Mouse (Mus musculus): ENCODE data around the gene Dgkg. TPM values are rescaled to one million over a fixed set of nuclear protein-coding genes. Genes with fewer than 3 reads are reported as not detected.

Dgkg gene
- polyA plus RNA-seq, 1 experiment = 0.40 TPM

GRCm38 (mm10) chr16:22499447-22499846, 157.6 kb downstream of the Dgkg start:
- WGBS = 83% methylated on average over 3 of the region's 3 CpGs
- TF ChIP-seq POLR2A (IDR thresholded peaks at IDR 0.05; ENCODE audit: low read depth, low read length) (no peak), CTCF (IDR thresholded peaks at IDR 0.05; ENCODE audit: extremely low read depth, insufficient read depth, insufficient read length, insufficient replicate concordance) (no peak)
- Histone ChIP-seq H3K27ac (ENCODE audit: insufficient read depth, low read length) (no peak overlapping the region), H3K4me3 (ENCODE audit: extremely low read depth, insufficient read depth, insufficient read length) (no peak overlapping the region), H3K4me1 (ENCODE audit: control insufficient read depth, insufficient read depth, insufficient read length) (peaks cover 6% of the 10 kb centered on the region; the same call in 1 of the 2 replicates), H3K27me3 (ENCODE audit: control insufficient read depth, insufficient read depth, low read length) (no peaks in the 10 kb centered on the region), H3K36me3 (ENCODE audit: control insufficient read depth, insufficient read depth, low read length) (no peaks in the 10 kb centered on the region)
- no peak for DNase-seq (ENCODE audit: low read depth in 1 of 2, low spot score in 2 of 2)

DNA sequence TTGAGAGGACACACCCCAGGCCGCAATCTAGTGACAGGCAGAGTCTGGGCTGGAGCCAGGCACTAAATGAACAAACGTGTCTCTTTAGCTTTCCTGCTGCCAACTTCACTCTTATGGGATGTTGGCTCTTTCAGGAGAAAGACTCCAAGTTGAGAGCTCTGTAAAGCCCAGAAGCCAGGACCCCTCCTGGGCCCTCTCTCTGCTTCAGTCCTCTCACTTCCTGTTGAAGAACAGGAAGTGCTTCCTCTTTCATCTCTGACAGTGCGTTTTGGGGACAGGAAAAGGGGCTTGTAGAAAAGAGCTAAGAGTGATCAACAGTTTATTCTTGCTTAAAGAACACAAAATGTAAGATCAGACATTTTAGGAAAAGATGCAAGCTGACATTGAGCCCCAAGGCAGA, 159.0 kb downstream of the Dgkg start:
- Histone ChIP-seq H3K4me1 (ENCODE audit: control insufficient read depth, insufficient read depth, insufficient read length) (peaks cover 6% of the 10 kb centered on the region; the same call in 1 of the 2 replicates), H3K4me3 (ENCODE audit: extremely low read depth, insufficient read depth, insufficient read length) (no peak overlapping the region), H3K36me3 (ENCODE audit: control insufficient read depth, insufficient read depth, low read length) (no peaks in the 10 kb centered on the region), H3K27ac (ENCODE audit: insufficient read depth, low read length) (no peak overlapping the region), H3K27me3 (ENCODE audit: control insufficient read depth, insufficient read depth, low read length) (no peaks in the 10 kb centered on the region)
- no peak for DNase-seq (ENCODE audit: low read depth in 1 of 2, low spot score in 2 of 2)
- no peak for TF ChIP-seq CTCF (IDR thresholded peaks at IDR 0.05; ENCODE audit: extremely low read depth, insufficient read depth, insufficient read length, insufficient replicate concordance)
- no peak for TF ChIP-seq POLR2A (IDR thresholded peaks at IDR 0.05; ENCODE audit: low read depth, low read length)
- WGBS = 40% methylated on average over 3 of the region's 3 CpGs

DNA sequence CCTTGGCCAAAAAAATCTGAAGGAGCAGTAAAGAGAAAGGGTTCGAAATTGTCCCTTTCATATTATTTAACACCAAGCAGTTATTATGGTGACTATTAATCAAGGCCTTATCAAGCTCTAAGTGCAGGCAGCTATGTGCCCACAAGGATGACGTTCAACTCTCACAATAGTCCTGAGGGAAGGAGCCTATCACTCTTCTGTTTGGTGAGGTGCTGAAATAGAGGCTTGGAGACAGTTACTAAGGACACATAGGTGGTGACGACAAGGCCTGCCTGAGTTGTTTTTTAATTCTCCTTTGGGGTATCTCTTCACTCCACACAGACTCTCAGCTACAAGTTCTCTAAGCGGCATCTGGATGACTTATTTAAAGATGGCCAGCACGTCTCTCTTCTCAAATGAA, 161.8 kb downstream of the Dgkg start:
- no peak for TF ChIP-seq CTCF (IDR thresholded peaks at IDR 0.05; ENCODE audit: extremely low read depth, insufficient read depth, insufficient read length, insufficient replicate concordance)
- no peak for TF ChIP-seq POLR2A (IDR thresholded peaks at IDR 0.05; ENCODE audit: low read depth, low read length)

DNA sequence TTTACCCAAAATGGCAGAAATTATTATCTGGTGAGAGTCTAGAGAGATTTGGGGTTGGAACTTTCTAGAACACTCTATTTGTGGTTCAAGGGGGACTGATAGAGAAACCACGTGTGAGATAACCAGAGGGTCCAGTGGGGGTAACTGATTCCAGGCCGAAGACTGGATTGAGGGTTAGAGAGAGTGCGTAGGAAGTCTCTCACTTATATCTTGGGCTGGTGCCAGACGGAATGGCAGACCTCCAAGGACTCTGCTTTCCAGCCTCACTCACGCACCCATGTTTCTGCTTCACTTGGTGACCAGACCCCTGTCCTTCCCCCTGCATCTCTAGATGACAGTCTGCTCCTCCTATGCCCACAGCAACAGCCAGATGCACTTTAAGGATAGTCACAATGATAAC, 162.2 kb downstream of the Dgkg start:
- H3K4me1 ChIP-seq (ENCODE audit: control insufficient read depth, insufficient read depth, insufficient read length) = peaks cover 6% of the 10 kb centered on the region; the same call in 1 of the 2 replicates
- 81% methylated on average over 5 of the region's 5 CpGs for WGBS
- DNase-seq (ENCODE audit: low read depth in 1 of 2, low spot score in 2 of 2) = no peak
- no peak overlapping the region for H3K4me3 ChIP-seq (ENCODE audit: extremely low read depth, insufficient read depth, insufficient read length)
- no peaks in the 10 kb centered on the region for H3K36me3 ChIP-seq (ENCODE audit: control insufficient read depth, insufficient read depth, low read length)
- no peak overlapping the region for H3K27ac ChIP-seq (ENCODE audit: insufficient read depth, low read length)
- H3K27me3 ChIP-seq (ENCODE audit: control insufficient read depth, insufficient read depth, low read length) = no peaks in the 10 kb centered on the region
- no peak for TF ChIP-seq POLR2A (IDR thresholded peaks at IDR 0.05; ENCODE audit: low read depth, low read length)
- no peak for TF ChIP-seq CTCF (IDR thresholded peaks at IDR 0.05; ENCODE audit: extremely low read depth, insufficient read depth, insufficient read length, insufficient replicate concordance)

More for the DNA sequence above, 161.8 kb downstream of the Dgkg start:
- H3K27me3 ChIP-seq (ENCODE audit: control insufficient read depth, insufficient read depth, low read length) = no peaks in the 10 kb centered on the region
- H3K27ac ChIP-seq (ENCODE audit: insufficient read depth, low read length) = no peak overlapping the region
- H3K4me1 ChIP-seq (ENCODE audit: control insufficient read depth, insufficient read depth, insufficient read length) = peaks cover 6% of the 10 kb centered on the region; the same call in 1 of the 2 replicates
- H3K4me3 ChIP-seq (ENCODE audit: extremely low read depth, insufficient read depth, insufficient read length) = no peak overlapping the region
- H3K36me3 ChIP-seq (ENCODE audit: control insufficient read depth, insufficient read depth, low read length) = no peaks in the 10 kb centered on the region
- no peak for DNase-seq (ENCODE audit: low read depth in 1 of 2, low spot score in 2 of 2)
- WGBS = 87% methylated on average over 5 of the region's 5 CpGs

DNA sequence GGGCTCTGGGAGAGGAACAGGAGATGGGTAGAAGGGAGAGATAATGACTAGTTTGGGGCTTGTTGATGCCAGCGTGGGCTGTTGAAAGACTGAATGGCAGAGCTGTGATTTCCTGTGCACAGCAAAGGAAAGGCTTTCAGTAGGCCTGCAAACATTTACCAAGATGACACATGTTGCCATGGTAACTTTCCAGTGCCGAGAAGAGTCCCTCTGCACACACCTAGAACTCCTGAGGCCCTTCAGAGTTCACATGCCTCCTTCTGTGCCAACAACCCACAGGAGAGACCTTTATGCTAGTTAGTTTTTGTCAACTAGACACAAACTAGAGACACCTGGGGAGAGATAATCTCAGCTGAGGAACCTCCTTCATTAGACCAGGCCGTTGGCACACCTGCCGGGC, 163.6 kb downstream of the Dgkg start:
- H3K27ac ChIP-seq (ENCODE audit: insufficient read depth, low read length) = no peak overlapping the region
- TF ChIP-seq POLR2A (IDR thresholded peaks at IDR 0.05; ENCODE audit: low read depth, low read length) = no peak
- no peak for TF ChIP-seq CTCF (IDR thresholded peaks at IDR 0.05; ENCODE audit: extremely low read depth, insufficient read depth, insufficient read length, insufficient replicate concordance)
- H3K36me3 ChIP-seq (ENCODE audit: control insufficient read depth, insufficient read depth, low read length) = no peaks in the 10 kb centered on the region
- peak in 1 of 2 experiments; percentile 22 for DNase-seq (ENCODE audit: low read depth in 1 of 2, low spot score in 2 of 2)
- H3K4me1 ChIP-seq (ENCODE audit: control insufficient read depth, insufficient read depth, insufficient read length) = peaks cover 6% of the 10 kb centered on the region; the same call in 1 of the 2 replicates
- no peaks in the 10 kb centered on the region for H3K27me3 ChIP-seq (ENCODE audit: control insufficient read depth, insufficient read depth, low read length)
- WGBS = 85% methylated on average over 4 of the region's 4 CpGs
- H3K4me3 ChIP-seq (ENCODE audit: extremely low read depth, insufficient read depth, insufficient read length) = no peak overlapping the region

DNA sequence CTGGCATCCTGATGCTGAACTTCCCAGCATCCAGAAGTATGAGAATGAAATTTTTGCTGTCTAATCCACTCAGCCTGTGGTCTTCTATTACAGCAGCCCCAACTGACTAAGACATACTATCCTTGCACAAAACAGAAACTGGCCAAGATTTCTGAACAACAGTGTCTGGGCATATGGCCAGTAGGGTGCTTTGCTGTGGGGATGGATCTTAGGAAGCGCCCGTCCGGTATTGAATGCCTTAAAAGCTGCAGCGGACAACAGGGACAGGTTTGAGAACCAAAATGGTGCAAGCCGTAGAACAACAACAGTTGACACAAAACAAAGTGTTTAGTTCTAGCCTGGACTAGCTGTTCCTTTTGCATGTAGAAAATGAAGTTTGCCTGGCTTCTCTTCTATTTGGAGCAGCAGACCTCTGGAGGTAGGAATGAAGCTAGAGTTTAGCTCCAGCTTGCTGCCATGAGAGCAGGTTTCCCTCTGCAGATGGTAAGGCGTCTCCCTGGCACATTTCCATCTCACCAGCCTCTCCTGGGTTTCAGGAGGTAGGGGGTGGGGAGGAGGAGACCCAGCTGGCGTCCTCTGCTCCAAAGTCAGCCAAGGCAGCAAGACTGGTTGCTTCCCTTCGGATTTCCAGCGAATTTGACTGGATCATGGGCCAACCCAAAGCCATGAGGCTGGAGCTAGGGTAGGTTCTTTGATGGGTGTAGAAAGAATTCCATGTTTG, 165.4 kb downstream of the Dgkg start:
- WGBS = 89% methylated on average over 9 of the region's 9 CpGs
- Histone ChIP-seq H3K4me1 (ENCODE audit: control insufficient read depth, insufficient read depth, insufficient read length) (no peaks in the 10 kb centered on the region), H3K27ac (ENCODE audit: insufficient read depth, low read length) (no peak overlapping the region), H3K36me3 (ENCODE audit: control insufficient read depth, insufficient read depth, low read length) (no peaks in the 10 kb centered on the region), H3K27me3 (ENCODE audit: control insufficient read depth, insufficient read depth, low read length) (no peaks in the 10 kb centered on the region), H3K4me3 (ENCODE audit: extremely low read depth, insufficient read depth, insufficient read length) (no peak overlapping the region)
- TF ChIP-seq CTCF (IDR thresholded peaks at IDR 0.05; ENCODE audit: extremely low read depth, insufficient read depth, insufficient read length, insufficient replicate concordance) = no peak
- TF ChIP-seq POLR2A (IDR thresholded peaks at IDR 0.05; ENCODE audit: low read depth, low read length) = no peak
- no peak for DNase-seq (ENCODE audit: low read depth in 1 of 2, low spot score in 2 of 2)

GRCm38 (mm10) chr16:22483900-22484299, 173.1 kb downstream of the Dgkg start:
- Histone ChIP-seq H3K4me3 (ENCODE audit: extremely low read depth, insufficient read depth, insufficient read length) (no peak overlapping the region), H3K27ac (ENCODE audit: insufficient read depth, low read length) (no peak overlapping the region), H3K27me3 (ENCODE audit: control insufficient read depth, insufficient read depth, low read length) (no peaks in the 10 kb centered on the region), H3K4me1 (ENCODE audit: control insufficient read depth, insufficient read depth, insufficient read length) (no peaks in the 10 kb centered on the region), H3K36me3 (ENCODE audit: control insufficient read depth, insufficient read depth, low read length) (no peaks in the 10 kb centered on the region)
- 94% methylated on average over 1 of the region's 1 CpGs for WGBS
- no peak for DNase-seq (ENCODE audit: low read depth in 1 of 2, low spot score in 2 of 2)
- TF ChIP-seq POLR2A (IDR thresholded peaks at IDR 0.05; ENCODE audit: low read depth, low read length) (no peak), CTCF (IDR thresholded peaks at IDR 0.05; ENCODE audit: extremely low read depth, insufficient read depth, insufficient read length, insufficient replicate concordance) (no peak)

Measured in spleen, adult 2 months (tissue).